Mouse (Mus musculus): ENCODE data around the gene Ipo13. TPM values are rescaled to one million over a fixed set of nuclear protein-coding genes. Genes with fewer than 3 reads are reported as not detected.

Gene Ipo13
- total RNA-seq, 1 experiment from 2014 or later = 43.8 TPM

DNA sequence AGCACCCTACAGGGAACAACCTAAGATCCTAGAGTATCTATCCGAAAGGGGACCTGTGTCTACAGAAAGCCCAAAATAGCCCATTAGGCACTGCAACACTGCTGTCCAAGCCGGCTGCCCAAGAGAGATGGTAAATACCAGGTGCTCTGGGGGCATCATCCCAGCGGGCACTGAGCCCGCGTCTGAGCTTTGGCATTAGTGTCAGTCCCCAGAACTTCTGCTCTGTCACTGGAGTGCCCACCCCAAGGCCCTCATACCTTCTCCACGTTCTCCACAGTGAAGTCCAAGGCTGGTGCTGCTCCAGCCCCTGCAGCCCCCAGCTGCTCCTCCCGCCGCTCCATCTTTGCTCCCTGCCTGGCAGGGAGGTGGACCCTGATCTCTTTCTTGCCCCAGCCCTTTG lies 768 bp downstream of the Ipo13 start:
- DNase-seq = no peak

DNA sequence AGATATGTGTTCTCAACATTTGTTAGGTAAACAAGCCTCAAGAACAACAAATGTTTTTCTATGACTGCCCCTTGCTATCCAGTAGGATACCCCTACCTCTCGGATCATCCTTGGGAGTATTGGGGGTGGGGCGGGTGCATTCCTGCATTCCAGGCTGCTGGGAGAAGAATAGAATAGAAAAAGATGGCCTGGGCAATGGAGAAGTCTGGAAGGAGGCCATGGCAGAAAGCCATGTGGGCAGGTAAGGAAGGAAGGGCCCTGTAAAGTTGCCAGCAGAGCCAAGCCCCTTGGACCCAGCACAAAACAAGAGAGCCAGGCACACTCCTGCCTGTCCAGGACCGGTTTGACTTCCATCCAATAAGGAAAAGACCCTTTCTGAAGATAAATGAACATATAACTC lies 1.4 kb downstream of the Ipo13 start:
- no peak for DNase-seq

DNA sequence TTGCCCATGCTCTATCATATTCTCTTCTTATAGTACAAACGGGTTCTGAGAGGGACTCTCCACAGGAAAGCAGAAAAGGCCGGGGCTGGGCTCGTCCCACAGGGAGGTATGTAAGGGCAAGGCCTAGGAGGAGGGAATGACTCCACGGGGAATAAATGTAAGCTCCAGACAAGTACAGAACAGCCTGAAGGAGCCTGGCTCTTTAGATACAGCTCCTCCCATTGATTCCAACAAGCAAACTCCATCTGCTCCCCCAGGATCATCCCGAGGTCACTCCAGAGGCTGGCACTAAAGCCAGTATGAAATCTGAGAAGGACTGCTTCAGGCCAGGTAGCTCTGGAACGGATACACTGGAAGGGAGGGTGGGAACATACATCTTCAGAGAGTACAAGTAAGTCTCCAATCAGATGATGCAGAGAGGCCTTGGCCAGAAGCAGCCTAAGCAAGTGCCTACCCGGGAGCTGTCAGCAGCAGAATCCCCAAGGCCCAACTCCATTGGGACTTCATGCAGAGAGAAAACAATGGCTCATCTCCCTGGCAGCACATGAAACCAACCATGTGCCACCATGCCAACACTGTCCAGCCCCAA lies 2.0 kb downstream of the Ipo13 start:
- DNase-seq = no peak

DNA sequence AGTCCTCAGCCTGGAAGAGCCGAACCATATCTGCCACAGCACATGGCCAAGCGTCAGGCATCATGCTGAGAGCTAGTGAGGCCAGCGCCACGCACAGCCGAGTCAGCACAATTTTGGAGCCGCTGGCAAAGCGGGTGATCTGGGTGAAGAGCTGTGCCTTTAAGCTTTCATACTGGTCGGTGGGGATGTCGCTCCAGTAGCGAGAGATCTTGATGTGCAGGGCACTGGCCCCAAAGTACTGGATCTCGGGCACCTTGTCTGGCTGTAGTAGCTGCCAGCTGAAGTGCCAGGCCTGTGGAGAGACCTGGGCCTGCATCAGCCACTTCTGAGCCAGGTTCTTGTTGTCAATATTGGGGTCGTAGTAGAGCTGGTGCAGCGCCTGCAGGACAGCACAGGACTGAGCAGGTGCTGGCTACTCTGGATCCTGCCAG lies 2.7 kb downstream of the Ipo13 start:
- DNase-seq = no peak

DNA sequence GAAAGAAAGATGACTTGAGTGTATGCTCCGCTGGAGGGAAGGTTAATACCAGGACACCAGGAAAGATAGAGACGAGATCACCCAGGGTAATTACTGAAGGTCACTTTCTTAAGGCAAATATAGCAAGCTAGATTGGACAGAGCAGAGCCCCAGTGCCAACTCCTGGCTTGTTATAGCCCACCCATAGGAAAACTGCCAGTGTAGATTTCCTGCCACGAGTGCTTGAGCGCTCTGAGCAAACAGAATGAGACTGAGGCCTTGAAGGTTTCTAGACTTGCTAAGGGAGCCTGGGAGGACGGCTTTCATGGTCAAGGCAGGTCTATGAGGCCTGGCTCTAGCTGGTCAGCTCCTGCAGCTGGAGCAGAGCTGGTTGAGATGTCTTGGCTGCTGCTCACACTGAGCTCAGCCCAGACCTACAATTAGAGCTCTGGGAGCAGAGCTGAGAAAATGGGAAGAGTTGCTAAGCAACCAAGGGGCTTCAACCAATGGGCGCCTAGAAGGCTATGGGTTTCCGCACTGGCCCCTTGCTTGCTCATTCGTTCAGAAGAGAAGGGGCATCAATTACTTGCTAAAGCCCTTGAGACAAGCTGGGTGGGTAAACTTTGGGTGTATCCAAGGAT lies 5.9 kb downstream of the Ipo13 start:
- DNase-seq = no peak

DNA sequence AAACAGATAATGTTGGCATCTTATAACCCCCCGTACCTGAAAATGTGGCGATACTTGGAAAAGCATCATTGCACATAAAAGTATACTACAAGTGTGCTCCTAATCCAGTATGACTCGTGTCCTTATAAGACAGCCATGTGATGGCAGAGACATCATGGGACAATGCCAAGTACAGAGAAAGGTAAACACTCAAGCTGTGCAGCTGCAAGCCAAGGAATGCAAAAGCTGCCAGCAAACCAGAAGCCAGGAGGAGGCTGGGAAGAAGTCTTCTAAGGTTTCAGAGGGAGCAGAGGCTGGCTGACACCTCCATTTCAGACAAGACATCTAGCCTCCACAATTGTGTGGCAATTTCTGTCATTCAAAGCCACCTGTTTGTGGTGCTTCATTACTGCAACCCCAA lies 8.6 kb downstream of the Ipo13 start:
- DNase-seq = peak; percentile 45

DNA sequence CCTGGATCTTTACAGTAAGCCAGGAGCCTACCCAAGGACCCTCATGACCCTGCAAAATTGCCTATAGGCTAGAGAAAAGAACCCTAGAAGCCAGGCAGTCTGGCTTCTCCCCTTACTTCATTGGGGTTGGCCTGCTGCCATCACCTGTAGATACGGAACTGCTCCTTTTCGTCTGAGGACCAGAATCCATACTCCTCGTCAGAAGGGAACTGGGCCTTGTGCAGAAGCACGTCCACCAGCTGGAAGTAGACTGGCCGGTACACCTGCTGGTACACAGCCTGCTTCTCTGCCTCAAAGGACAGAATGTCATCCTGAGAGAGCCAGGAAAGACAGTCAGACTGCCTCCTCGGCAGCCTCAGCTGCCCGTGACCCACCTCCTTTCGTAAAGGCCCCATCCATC lies 10.0 kb downstream of the Ipo13 start:
- DNase-seq = no peak

DNA sequence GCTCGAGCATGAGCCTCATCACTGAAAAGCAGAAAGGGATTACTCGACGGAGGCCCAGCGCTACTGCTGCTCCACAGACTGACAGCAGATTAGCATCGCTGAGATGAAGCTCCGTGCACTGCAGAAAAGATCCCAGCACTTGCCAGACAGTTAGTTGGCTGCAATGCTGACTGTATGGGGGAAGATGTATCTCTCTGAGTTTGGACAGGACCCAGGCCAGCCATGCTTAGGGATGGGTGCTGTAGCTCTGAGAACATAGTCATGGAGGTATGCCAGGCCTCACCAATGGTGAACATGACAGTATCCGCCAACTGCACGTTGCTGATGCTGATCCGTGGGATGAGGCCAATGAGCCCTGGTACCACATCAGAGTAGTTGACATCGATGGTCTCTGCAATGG lies 10.7 kb downstream of the Ipo13 start:
- no peak for DNase-seq

DNA sequence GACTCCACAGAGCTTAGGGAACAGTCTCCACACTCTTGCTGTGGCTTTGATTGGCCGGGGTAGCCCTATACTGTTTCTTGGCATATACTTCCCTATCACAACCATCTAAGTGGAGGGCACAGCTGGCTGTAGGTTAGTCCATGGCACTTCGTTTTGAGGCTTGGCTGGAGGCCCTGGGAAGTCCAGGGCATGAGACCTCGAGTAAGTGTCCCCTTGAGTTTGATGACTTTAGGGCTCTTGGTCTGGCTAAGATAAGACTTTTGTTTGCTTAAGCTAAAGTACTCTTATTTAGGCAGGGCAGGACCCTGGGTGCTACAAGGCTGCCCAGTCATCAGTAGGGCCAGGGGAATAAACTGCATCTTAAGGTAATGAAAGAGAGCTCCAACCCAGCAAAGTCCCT lies 16.7 kb downstream of the Ipo13 start:
- no peak for DNase-seq

DNA sequence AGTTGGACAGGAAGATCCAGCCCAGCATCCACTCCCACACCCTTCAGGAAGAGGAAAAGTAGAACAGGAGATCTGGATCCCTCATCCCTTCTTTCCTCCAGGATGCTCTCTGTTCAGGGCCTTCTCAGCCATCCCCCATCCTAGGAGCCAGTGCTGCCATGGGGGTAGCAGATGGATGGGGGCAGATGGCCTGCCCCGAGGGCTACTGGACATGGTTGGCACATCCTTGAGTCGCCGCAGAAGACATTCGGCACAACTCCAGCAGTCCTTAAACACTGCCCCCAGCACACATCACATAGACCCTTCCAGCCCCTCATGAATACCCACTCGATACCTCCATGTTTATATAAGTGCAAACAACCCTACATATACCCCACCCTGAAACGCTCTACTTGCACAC lies 18.8 kb downstream of the Ipo13 start:
- DNase-seq = no peak

DNA sequence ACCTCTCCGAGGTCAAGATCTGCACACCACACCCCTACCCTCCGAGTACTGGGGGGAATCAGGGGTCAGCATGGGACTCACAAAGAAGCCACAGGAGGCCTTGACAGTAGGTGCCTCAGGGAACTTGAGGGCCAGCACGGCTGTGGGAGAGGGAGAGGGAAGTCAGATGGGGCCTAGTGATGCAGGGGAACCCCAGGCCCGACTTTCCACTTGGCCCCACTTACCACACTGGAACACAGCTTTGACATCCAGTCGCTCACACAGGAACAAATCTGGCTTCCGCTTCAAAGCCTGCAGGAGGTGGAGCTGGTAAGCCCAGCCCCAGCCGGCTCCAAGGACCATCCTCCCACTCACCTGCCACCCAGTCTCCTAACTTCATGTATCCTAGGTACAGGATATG lies 19.5 kb downstream of the Ipo13 start:
- DNase-seq = no peak

DNA sequence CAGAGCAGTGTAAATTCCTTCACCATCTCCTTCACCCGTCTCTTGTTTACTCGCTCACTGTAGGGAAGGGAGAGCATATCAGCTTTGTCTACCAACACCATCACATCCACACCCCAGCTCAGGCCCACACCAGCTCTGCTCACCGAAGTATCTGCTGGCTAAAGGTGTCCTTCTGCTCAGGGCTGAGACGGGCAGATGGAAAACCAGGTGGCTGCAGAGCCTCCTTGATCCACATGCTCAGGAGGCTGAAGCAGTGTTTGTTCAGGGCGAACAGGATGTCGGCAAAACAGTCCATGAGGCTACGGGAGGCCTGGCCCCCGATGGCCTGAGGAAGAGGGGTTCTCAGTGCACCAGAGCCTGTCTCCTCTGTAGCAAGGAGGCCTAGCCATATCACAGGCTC lies 20.2 kb downstream of the Ipo13 start:
- DNase-seq = no peak

DNA sequence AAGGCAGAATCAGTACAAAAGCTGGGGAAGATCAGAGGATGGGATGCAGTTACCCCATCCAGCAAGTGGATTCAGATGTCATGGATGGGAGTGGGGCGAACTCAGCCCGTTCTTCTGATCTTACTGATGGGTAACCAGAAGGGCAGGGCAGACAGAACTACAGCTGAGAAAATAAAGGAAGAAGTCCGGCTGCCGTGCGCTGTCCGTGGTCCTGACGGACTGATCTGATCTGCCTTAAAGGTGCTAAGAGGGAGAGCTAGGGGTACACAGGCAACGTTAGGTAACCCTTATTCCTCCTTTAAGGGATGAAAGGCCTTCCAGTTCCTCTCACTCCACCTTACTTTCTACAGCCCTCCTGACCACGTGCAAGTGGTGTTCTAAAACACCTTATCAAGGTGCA lies 21.4 kb downstream of the Ipo13 start:
- DNase-seq = peak; percentile 77

DNA sequence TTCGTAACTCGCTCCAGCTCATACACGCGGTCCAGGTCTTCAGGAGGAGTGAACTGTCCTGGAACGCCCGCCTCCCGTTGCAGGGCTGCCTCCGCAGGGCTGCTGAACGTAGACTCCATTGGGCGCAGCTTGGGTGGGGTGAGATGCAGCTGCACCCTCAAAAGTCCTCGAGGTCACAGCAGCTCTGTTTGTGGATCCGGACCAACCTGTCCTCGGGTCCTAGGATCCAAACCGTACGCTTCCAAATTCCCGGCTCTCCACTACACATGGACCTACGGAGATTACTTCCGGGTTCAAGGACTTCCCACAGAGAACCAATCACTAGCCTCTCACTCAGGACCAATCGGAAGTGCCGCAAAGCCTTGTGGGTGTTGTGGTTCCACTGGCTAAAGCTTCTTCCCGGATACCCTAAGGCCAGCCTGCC lies 23.0 kb downstream of the Ipo13 start, which contains the start of gene Dph2:
Gene Dph2 (minus strand): TSS at position 295 of the 424 bp plus-strand sequence.
- DNase-seq = peak; percentile 88

DNA sequence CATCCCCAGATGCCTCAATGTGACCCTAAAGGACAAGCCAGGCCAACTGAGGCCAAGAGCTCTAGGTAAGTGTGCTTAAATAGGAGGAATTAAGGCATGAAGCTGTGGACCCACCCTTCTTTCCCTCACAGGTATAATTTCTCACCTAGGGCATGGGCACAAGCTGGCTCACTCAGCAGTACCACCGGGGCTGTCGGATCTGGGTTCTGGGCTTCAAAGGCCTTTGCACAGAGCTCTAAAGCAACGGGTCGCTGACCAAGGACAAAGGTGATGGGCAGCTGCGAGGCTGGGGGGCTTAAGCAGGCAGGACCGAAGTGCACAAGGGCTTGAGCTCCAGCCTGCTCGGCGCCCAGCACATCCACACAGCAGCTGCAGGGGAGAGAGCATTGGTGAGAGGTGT lies 24.0 kb downstream of the Ipo13 start:
- DNase-seq = no peak

DNA sequence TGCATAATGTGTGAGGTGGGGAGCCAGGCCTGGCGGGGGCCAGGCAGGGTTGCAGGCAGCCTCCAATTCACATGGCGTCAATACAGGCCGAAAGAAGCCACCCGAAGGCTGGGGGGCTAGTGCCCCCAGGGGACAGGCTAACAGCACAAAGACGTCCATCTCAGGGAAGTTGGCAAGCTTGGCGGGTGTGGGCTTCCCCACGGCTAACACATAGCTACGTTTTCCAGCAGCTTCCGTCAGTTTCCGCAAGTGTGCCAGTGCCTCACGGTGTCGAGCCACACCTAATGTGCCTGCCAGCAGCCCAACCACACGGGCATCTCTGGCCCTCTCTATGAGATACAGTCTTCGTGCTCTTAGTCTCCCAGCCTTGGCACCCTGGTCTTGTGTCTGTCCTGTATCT lies 24.8 kb downstream of the Ipo13 start:
- no peak for DNase-seq

DNA sequence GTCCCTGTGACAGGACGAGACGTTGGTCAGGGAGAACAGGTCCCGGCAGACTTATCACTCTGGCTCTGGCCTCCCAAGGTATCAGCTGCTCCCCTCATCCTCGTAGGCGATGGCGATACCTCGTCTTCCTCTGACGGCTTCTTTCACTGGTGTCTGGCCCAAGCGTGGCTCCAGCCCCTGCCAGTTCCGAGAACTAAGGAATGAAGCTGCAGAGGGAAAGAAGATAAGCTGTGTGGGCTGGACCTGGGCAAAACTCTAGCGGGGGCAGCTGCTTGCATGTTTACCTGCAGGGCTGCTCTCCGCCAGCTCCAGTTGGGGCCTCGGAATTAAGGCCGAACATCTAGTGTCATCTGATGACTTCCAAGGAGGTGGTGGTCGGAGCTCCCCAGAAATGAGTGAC lies 25.3 kb downstream of the Ipo13 start:
- no peak for DNase-seq

DNA sequence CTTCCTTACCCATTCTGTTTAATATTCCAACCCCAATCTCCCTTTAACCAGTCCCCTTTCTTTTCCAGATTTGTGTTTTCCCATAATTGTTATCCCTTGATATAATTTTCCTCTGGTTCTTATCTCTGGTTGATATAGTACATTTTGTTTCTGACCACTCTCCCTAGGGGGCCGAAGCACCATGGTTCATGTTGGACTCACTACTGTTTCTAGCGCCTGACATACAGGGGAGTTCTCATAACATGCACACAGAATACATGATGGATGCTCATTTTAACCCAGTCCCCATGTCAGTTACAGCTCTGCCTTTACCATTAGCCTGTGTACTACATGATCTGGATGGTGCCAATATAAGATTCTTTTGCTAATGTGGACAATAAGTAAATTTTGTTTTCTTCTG lies 26.9 kb downstream of the Ipo13 start:
- DNase-seq = no peak

DNA sequence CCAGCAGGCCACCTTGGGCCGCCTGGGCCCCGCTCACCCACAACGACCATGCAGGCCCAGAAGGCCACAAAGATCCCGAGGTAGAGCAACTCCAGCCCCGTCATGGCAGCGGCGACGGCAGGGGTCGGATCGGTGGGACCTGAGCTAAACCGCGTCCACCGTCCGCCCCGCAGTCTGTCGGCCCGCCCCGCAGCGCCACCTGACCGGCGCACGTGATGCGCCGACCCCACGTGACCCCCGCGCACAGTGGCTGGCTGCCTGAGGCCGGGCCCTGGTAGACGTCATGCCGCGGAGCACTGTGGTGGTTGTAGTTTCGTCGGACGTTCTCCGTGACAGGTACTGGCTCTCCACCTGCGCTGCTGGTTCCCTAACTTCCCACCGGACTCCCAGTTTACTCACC lies 27.7 kb downstream of the Ipo13 start, which contains the start of gene Atp6v0b:
Gene Atp6v0b (minus strand): TSS at position 201 of the 400 bp plus-strand sequence.
- DNase-seq = peak; percentile 97

DNA sequence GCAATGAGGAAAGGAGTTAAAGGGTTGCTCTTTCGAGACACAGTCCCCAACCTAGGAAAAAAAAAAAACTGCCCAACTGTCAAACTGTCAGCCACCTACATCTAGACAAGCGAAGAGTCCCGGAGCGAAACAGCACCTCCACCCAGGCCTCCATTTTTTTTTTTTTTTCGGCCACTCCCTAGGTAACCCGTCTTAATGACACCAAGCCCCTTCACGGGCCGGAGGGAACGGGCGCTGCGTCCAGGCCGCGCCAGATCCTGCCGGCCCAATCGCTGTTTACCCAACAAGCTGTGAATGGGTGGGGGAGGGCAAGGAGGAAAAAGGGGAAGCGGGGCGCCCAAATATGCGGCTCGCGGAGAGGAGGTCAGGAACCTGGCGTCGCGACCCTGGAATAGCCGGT lies 28.2 kb downstream of the Ipo13 start:
- DNase-seq = peak; percentile 36

DNA sequence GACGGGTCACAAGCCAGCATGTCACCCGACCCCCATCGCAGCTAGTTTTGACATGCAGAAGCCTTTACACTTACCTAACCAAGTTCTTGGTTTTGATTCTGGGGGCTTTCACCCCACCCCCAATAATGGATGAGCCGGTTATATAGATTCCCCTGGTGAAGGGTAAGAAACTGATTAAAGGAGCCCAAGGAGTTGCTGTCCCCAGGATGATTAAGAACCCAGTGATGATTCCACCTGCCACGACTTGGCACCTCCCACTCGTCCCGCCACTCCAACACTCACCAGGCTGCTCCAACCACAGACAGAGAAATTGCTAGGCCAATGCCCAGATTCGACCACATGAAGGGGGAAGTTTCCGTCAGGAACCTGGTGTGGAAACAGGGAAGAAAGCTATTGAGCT lies 28.8 kb downstream of the Ipo13 start:
- no peak for DNase-seq

DNA sequence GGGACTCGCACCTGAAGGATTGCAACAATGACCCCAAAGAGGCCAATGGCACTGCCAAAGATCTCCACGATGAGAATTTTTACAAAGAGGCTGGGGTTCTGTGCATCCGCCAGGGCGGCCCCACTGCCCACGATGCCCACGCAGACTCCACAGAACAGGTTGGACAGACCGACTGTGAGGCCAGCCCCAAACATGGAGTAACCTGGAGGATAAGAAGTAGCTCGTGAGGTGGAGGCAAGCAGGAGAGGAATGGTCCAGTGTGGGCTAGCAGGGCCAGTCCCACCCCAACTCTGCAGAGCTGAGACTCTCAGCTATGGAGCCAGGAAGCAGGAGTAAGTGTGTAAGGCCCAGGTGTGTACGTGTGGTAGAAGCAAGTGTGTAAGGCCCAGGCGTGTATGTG lies 29.7 kb downstream of the Ipo13 start:
- no peak for DNase-seq

DNA sequence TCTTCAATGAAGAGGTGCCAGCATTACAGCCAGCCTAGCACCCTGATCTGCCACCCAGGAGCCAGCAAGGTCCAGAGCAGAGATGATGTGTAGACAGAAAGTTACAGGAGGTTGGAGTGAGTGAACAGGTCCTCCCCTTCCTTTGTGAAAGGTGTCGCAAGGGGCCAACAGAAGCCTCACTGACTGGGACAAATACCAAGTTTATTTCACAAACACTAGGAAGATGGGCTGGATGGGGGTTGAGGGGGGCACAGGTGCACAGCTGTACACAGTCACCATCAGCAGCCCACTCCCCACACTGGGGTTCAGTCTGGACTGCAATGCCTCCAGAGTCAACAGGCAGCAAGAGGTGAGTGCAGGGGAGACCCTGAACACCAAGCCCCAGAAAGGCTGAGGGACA lies 30.7 kb downstream of the Ipo13 start:
- DNase-seq = no peak

Data from adrenal gland, postnatal 14 days (tissue).